Mouse (Mus musculus) embryo, embryonic 10.5 days (tissue): ENCODE results near the gene Slc38a9.

Experiments used
- DNase-seq: peaks from one replicate; pipeline ENCODE4 v3.0.0-alpha.2; 2015; ENCODE audit warnings: low spot score

Slc38a9 gene

DNA sequence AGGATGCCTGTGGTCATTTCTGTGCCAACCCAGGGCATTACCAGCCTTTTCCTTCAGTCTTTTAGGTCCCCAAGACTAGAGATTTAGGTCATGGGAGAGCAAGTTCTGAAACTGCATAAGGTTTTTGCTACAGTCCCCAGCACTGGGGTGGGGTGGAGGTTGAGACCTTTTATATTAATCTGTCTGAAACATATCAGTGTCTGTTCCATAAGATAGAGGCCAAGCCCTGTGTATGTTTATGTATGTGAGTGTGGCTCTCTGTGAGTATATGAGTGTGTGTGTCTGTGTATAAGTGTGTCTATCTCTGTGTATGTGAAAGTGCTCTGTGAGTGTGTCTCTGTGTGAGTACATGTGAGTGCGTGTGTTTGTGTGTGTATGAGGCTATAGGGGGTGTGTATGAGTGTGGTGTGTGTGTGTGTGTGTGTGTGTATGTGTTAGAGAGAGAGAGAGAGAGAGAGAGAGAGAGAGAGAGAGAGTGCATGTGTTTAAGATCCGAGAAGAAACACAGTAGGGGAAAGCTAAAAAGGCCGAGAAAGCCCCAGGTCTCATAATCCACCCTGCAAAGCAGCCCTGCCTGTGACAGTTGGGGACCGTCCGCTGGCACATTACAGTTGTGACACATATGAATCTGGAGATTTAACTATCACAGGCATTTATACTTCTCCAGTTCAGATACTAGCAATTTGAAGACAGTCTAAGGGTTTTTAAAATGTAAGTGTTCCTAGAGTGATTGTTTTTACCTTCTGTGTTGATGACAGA lies 85.6 kb downstream of the Slc38a9 start:
- no peak for DNase-seq

DNA sequence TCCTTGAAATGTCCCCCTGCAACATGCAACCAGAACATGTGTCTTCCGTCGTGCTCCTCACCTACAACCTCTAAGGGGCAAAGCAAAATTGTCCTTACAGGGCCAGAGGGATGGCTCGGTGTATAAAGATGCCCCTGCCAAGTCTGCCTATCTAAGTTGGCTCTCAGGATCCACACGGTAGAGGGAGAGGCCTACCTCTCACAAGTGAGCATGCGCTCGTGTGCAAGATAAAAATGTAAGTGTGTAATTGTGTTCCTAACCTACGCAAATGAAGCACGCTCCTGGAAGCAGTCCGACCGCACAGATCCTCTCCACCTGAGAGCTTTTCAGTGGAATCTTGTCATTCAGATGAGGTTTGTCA lies 86.1 kb downstream of the Slc38a9 start:
- no peak for DNase-seq

DNA sequence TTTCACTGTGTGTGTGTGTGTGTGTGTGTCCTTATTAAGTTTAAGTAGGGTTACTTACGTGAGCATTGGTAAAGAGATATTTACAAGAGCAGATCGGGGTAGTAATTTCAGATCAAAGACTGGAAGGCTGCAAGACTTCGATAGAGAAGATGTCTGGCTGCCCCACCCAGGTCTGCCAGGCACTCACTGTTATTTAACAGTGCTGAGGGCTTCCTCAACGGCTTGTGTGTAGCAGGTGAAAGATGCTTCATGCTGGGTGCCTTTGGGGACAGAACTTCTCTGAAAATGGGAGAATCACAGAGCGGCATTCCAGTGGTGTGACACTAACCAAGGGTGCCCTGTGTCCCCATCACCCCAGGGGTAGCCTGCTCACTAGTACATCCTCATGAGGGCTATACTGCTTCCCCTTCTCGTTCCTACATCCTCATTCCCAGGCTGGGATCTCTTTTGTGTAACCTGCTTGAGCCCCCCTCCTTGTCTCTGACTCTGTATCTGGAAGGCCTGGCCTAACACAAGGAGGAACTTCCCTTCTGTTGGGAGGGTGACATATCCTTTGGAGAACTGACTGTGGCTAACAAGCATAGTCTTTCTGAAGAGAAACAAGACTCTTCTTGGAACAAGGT lies 87.4 kb downstream of the Slc38a9 start:
- DNase-seq = no peak

- DNase-seq = no peak
Observed at GRCm38 (mm10) chr13:112748808-112749510, 88.4 kb downstream of the Slc38a9 start.

- DNase-seq = no peak
Observed at GRCm38 (mm10) chr13:112749881-112750280, 89.3 kb downstream of the Slc38a9 start.

GRCm38 (mm10) chr13:112751454-112752308 lies 91.1 kb downstream of the Slc38a9 start:
- DNase-seq = peak; percentile 83

- no peak for DNase-seq
Observed at GRCm38 (mm10) chr13:112752309-112752975, 91.9 kb downstream of the Slc38a9 start.

GRCm38 (mm10) chr13:112753522-112753921 lies 93.0 kb downstream of the Slc38a9 start:
- DNase-seq = no peak

- DNase-seq = peak; percentile 41
Observed at GRCm38 (mm10) chr13:112754871-112755270, 94.3 kb downstream of the Slc38a9 start.

DNA sequence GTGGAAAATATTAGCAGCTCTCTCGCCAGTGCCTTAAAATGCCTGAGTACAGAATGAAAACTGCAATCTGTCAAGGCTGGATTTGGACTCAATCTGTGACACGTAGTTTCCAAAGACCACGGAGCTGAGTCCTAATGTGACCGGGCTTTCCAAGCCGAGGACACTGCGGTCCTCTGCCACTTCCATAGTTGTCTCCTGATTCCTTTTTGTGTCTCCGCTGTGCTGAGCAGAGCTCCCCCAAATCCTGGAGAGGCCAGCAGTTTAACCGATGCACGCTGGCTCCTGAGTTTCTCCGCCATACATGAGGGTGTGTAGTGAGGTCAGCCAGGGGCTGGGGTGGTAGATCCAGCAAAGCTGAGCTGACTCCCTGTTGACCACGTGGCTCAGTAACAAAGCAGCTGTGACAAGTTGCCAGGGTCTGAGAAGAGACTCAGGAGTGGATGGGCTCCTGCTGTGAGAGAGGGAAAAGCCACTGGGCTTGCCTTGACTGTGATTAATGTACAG lies 95.0 kb downstream of the Slc38a9 start:
- DNase-seq = peak; percentile 49

- no peak for DNase-seq
Observed at GRCm38 (mm10) chr13:112757395-112757794, 96.8 kb downstream of the Slc38a9 start.

- no peak for DNase-seq
Observed at GRCm38 (mm10) chr13:112758546-112759090, 98.1 kb downstream of the Slc38a9 start.

DNA sequence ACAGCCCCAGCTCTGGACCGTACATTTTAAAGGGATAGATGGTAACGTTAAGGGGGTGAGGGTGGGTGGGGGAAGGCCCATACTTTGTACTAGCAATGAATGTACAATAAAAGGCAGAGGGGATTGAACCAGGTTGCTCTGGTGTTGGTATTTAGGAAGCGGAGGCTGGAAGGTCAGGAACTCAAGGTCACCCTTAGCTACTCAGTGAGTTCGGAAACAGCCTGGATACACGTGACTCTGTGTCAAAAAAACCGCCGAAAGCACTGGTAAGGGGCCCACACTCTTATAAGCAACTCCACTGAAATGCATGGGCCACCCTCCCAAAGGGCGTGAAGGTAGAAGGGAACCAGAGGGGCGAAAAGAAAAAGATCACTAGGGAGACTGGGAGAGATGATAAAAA lies 98.8 kb downstream of the Slc38a9 start:
- DNase-seq = no peak

GRCm38 (mm10) chr13:112759777-112760537 lies 99.4 kb downstream of the Slc38a9 start:
- no peak for DNase-seq

DNA sequence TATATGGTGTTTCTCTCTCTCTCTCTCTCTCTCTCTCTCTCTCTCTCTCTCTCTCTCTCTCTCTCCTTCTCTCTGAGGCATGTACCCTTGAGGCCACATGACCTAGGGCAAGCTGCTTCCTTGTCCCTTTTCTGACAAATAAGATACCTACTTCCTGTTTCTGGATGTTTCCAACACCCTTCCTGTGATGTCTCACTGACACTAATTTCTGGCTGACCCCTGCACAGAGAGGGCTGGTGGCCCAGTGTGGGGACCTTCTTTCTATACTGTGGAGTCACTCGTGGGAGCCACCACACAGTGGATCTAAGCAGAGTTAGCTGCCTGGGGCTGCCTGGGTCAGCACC lies 100.0 kb downstream of the Slc38a9 start:
- no peak for DNase-seq

GRCm38 (mm10) chr13:112761787-112762186 lies 101.2 kb downstream of the Slc38a9 start:
- DNase-seq = no peak

DNA sequence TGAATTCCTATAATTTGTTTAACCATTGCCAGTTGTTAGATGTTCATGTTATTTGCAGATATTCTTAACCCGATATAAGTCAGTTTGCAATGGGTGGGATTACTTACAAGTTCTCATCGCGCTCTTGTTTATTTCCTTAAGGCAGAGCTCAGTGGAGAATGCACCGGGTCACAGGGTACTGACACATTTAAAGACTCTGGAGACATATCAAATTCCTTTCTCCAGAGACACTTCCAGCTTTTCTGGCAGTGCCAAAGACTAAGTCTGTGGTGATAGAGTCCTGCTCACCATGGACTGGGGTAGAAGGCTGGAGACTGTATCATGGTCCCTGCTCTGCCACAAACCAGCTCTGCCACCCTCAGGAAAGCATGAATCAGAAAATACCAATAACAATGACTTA lies 102.0 kb downstream of the Slc38a9 start:
- no peak for DNase-seq

GRCm38 (mm10) chr13:112763531-112764091 lies 103.1 kb downstream of the Slc38a9 start:
- DNase-seq = no peak

GRCm38 (mm10) chr13:112764556-112764955 lies 104.0 kb downstream of the Slc38a9 start:
- DNase-seq = no peak

- no peak for DNase-seq
Observed at GRCm38 (mm10) chr13:112765654-112766053, 105.1 kb downstream of the Slc38a9 start.
